Mouse (Mus musculus) ES-E14 (cell line): ENCODE measurements around the gene A3galt2. TPM values are rescaled to one million over a fixed set of nuclear protein-coding genes. Genes with fewer than 3 reads are reported as not detected.

Experiments
- DNase-seq: peaks from one replicate; pipeline ENCODE4 v3.0.0-alpha.2; 2013; ENCODE audit warnings: low read depth, low spot score
- H3K27ac ChIP-seq: 2 replicates; pipeline ENCODE4 v1.5.1; 2012; ENCODE audit warnings: low read depth, mild to moderate bottlenecking, low read length, moderate library complexity, mixed read lengths; ENCODE audit not compliant: poor library complexity, insufficient read depth, severe bottlenecking
- H3K36me3 ChIP-seq: 2 replicates; pipeline ENCODE4 v1.6.1; 2012; ENCODE audit warnings: mild to moderate bottlenecking, low read length, moderate library complexity, mixed read lengths; ENCODE audit not compliant: control insufficient read depth, poor library complexity, insufficient read depth, severe bottlenecking
- H3K4me1 ChIP-seq, 2 experiments: fragments of 150-350 bp in 1 of 2; sonication (generic) in 1 of 2; 2 replicates each; pipeline ENCODE4 v1.6.1; 2012; ENCODE audit warnings: low read length in 2 of 2, mild to moderate bottlenecking in 1 of 2, mixed read lengths in 1 of 2; ENCODE audit not compliant: control insufficient read depth in 2 of 2, insufficient read depth in 2 of 2, poor library complexity in 1 of 2
- H3K4me3 ChIP-seq, 2 experiments: fragments of 150-350 bp in 1 of 2; sonication (generic) in 1 of 2; 2 replicates each; pipeline ENCODE4 v1.5.1; 2012; ENCODE audit warnings: low read length in 2 of 2, low read depth in 1 of 2, mild to moderate bottlenecking in 1 of 2, mixed read lengths in 1 of 2; ENCODE audit not compliant: insufficient read depth in 1 of 2, poor library complexity in 1 of 2, severe bottlenecking in 1 of 2
- H3K9ac ChIP-seq: 2 replicates; pipeline ENCODE4 v1.6.1; 2012; ENCODE audit warnings: low read depth, mild to moderate bottlenecking, low read length, mixed read lengths; ENCODE audit not compliant: poor library complexity, insufficient read depth, severe bottlenecking
- H3K9me3 ChIP-seq: fragments of 150-350 bp; sonication (generic); 2 replicates; pipeline ENCODE4 v1.6.1; 2012; ENCODE audit warnings: low read depth, mild to moderate bottlenecking, low read length; ENCODE audit not compliant: control insufficient read depth, insufficient read depth
- CHD2 ChIP-seq: IDR thresholded peaks from 2 replicates; pipeline ENCODE4 v1.6.1; 2014; ENCODE audit warnings: mild to moderate bottlenecking, low read depth, low read length, inconsistent platforms
- HCFC1 ChIP-seq: IDR thresholded peaks from 2 replicates; pipeline ENCODE4 v1.6.1; 2012; ENCODE audit warnings: low read length, inconsistent platforms, borderline replicate concordance; ENCODE audit not compliant: insufficient read depth
- MAFK ChIP-seq: IDR thresholded peaks from 2 replicates; pipeline ENCODE4 v1.6.1; 2014; ENCODE audit warnings: mild to moderate bottlenecking, low read depth, low read length, inconsistent platforms; ENCODE audit not compliant: insufficient read depth
- ZC3H11A ChIP-seq: IDR thresholded peaks from 2 replicates; pipeline ENCODE4 v1.6.1; 2012; ENCODE audit warnings: low read depth, mild to moderate bottlenecking, inconsistent platforms, low read length, borderline replicate concordance
- ZNF384 ChIP-seq: IDR thresholded peaks from 2 replicates; pipeline ENCODE4 v1.6.1; 2012; ENCODE audit warnings: low read depth, low read length, inconsistent platforms
- in situ Hi-C, 2 experiments: fragments of 600-800 bp; cut with MboI; formaldehyde crosslinking; loops; one replicate each; pipeline ENCODE4 v1.15.1; 2025; ENCODE audit warnings: low sequenced_read_pairs in 2 of 2, inconsistent platforms in 1 of 2; ENCODE audit not compliant: unreplicated experiment in 2 of 2
- total RNA-seq: library from RNA; depleted of rRNA; stranded (reverse); fragments of 300-350 nt; gene quantifications from 2 replicates; pipeline ENCODE4 v1.2.3, GENCODE M21; 2012

A3galt2 gene
- total RNA-seq, 1 experiment = 0.09 TPM

DNA sequence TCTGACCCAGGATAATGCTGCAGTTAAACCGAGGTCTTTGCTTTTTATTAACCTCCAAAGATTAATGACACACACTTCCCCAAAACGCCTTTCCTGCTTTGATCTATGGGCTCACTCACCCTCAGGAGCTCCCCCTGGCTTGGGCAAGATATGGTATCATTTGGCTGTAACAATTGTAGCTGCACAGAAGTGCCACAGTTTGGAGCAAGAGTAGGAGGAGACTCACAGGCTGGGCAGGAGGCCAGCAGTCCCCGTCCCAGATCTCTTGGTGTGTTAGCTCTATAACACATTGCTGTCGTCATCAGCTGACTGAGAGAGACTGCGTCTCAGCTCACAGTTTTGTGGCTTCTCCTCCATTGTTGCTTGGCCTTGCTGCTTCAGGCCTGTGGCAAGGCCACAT lies 35.1 kb upstream of the A3galt2 start:
- H3K27ac ChIP-seq = no peak overlapping the region
- peaks cover 7 to 13% of the 10 kb centered on the region in 2 experiments; a peak in 3 of 4 replicates for H3K4me1 ChIP-seq
- no peak overlapping the region for H3K9ac ChIP-seq
- H3K9me3 ChIP-seq = no peaks in the 10 kb centered on the region
- DNase-seq = no peak
- in situ Hi-C loops = no loop called here
- H3K4me3 ChIP-seq = no peak overlapping the region
- no peaks in the 10 kb centered on the region for H3K36me3 ChIP-seq
- no peak for TF ChIP-seq ZC3H11A
- no peak for TF ChIP-seq HCFC1
- no peak for TF ChIP-seq ZNF384
- TF ChIP-seq CHD2 = no peak
- TF ChIP-seq MAFK = no peak

DNA sequence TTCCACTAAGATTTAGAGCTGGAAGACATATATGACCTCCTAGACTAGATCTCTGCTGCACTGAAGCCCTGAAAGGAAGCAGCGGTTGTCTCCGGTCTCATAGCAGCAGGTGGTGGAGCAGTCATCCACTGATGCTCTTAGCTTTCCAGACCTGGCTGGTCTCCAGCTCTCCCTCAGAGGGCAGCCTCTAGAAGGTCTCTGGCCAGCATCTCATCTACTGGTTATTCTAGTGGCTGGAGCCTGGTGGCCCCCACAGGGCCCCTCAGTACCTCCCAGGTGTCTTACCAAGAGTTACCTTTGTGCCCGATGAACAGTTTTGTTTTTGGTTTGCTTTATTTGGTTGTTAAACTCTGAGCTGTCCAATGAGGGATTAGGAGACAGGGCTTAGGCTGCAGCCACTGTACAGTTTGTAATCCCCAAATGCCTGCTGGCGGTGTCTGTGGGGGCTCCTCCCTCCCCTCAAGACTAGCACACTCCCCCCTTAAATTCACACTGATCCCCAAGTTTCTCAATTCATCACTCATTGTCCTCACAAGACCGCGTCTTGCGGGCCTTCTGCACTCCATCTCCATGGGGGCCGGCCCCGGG lies 34.0 kb upstream of the A3galt2 start:
- TF ChIP-seq MAFK (no peak), CHD2 (no peak), ZC3H11A (no peak), ZNF384 (no peak), HCFC1 (no peak)
- Histone ChIP-seq H3K4me3 (no peak overlapping the region), H3K4me1 (peaks cover 6 to 9% of the 10 kb centered on the region in 2 experiments; a peak in 3 of 4 replicates), H3K9ac (no peak overlapping the region), H3K36me3 (no peaks in the 10 kb centered on the region), H3K27ac (no peak overlapping the region), H3K9me3 (no peaks in the 10 kb centered on the region)
- no peak for DNase-seq
- in situ Hi-C loops = no loop called here

- TF ChIP-seq CHD2 = no peak
- TF ChIP-seq HCFC1 = no peak
- TF ChIP-seq ZNF384 = no peak
- TF ChIP-seq ZC3H11A = no peak
- TF ChIP-seq MAFK = no peak
- H3K9me3 ChIP-seq = no peaks in the 10 kb centered on the region
- no peak overlapping the region for H3K9ac ChIP-seq
- peaks cover 0 to 3% of the 10 kb centered on the region in 2 experiments; a peak in 2 of 4 replicates for H3K4me1 ChIP-seq
- H3K36me3 ChIP-seq = no peaks in the 10 kb centered on the region
- no peak overlapping the region for H3K4me3 ChIP-seq
- in situ Hi-C loops = no loop called here
- no peak overlapping the region for H3K27ac ChIP-seq
- no peak for DNase-seq
Measured at GRCm38 (mm10) chr4:128721761-128722160, 33.4 kb upstream of the A3galt2 start.

GRCm38 (mm10) chr4:128722932-128723331 lies 32.2 kb upstream of the A3galt2 start:
- Histone ChIP-seq H3K36me3 (no peaks in the 10 kb centered on the region), H3K27ac (no peak overlapping the region), H3K9ac (no peak overlapping the region), H3K4me1 (peaks cover 2 to 3% of the 10 kb centered on the region in 2 experiments; a peak in 1 of 4 replicates), H3K4me3 (no peak overlapping the region), H3K9me3 (no peaks in the 10 kb centered on the region)
- in situ Hi-C loops = no loop called here
- no peak for DNase-seq
- no peak for TF ChIP-seq ZC3H11A
- no peak for TF ChIP-seq MAFK
- no peak for TF ChIP-seq HCFC1
- no peak for TF ChIP-seq ZNF384
- TF ChIP-seq CHD2 = no peak

DNA sequence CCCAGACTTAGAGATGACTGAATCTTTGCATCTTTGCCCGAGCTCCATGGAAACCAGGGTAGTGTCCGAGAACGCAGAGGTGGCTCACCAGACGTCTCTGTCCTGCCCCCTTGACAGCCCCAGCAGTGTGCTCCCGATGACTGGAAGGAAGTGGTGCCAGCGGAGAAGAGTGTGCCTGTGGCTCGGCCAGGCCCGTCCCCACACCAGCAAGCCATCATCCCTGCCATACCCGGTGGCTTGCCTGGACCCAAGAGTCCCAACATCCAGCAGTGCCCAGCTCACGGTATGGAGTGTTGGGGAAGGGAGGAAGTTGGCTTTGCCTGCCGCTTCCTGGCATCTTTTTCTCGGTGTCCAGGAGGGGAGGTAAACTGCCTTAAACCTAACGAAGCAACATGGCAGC lies 31.7 kb upstream of the A3galt2 start:
- H3K4me1 ChIP-seq = peaks cover 2 to 3% of the 10 kb centered on the region in 2 experiments; a peak in 1 of 4 replicates
- in situ Hi-C loops = no loop called here
- H3K36me3 ChIP-seq = no peaks in the 10 kb centered on the region
- H3K9ac ChIP-seq = no peak overlapping the region
- H3K27ac ChIP-seq = no peak overlapping the region
- no peak overlapping the region for H3K4me3 ChIP-seq
- TF ChIP-seq ZC3H11A (no peak), HCFC1 (no peak), CHD2 (no peak), MAFK (no peak), ZNF384 (no peak)
- DNase-seq = no peak
- H3K9me3 ChIP-seq = no peaks in the 10 kb centered on the region
